In the genomic region with DNA sequence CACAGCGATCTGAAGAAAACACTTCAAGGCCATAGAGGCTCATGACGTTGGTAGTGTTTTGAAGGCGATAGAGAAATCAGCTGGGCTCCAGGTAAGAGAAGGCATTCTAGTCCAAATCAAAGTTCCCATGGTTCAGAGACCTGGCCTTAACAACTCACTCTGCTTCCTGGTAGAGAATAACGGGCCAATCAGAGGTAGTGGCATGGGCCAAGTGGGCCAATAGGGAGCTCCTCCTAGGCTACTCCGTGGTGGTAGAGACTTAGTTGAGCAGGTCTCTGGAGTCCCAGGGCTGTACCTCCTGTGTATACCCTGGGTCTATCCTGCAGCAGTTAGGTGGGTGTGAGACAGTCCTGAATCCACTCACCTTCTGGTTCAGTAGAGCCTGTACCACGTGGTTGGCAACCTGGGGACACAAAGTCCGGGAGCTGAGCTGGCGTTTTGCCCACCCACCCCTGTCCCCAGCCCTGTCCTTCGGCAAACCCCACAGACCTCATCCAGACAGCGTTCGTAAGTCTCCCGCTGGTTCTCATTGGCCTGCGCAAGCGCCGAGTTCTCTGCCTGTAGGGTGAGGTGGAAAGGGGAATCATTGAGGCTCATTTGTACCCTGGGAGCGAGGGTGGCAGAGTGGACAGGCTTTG, we compare ENCODE assay signal across 17 mouse cellular contexts.
"Had no signal": no experiment of that assay in that cellular context is flagged by ENCODE, and none has a peak within 500 bp of the region (broad histone marks: within the 10 kb centered on the region; RNA-seq: fewer than 3 reads in every experiment).

No protein-coding gene starts in this region.

- ATAC-seq: intestine, postnatal 0 days; midbrain, embryonic 13.5 days; midbrain, embryonic 16.5 days had no signal

- H3K4me2 ChIP-seq: limb, embryonic 12.5 days; limb, embryonic 15.5 days; liver, embryonic 13.5 days; lung, embryonic 15.5 days; midbrain, embryonic 13.5 days had no signal

- H3K27me3 ChIP-seq: limb, embryonic 12.5 days; limb, embryonic 15.5 days; liver, embryonic 13.5 days; lung, embryonic 15.5 days; megakaryocyte, embryonic 14.5 days; midbrain, embryonic 13.5 days had no signal

- H3K36me3 ChIP-seq: liver, embryonic 13.5 days had no signal

- H3K9ac ChIP-seq: limb, embryonic 12.5 days; limb, embryonic 15.5 days; liver, embryonic 13.5 days; lung, embryonic 15.5 days; midbrain, embryonic 13.5 days had no signal

- H3K4me3 ChIP-seq: limb, embryonic 12.5 days; limb, embryonic 15.5 days; liver, embryonic 13.5 days; lung, embryonic 15.5 days; megakaryocyte, embryonic 14.5 days; midbrain, embryonic 10.5 days; midbrain, embryonic 13.5 days had no signal

- DNase-seq: kidney, adult 8-10 months; left cerebral cortex, postnatal 4 days; liver, embryonic 13.5 days; lung, adult 18-20 months; lung, postnatal 10 days; lung, postnatal 36 days; thymus, adult 18-20 months; thymus, postnatal 36 days had no signal

- H3K9me3 ChIP-seq: limb, embryonic 12.5 days; limb, embryonic 15.5 days; liver, embryonic 13.5 days; lung, embryonic 15.5 days; megakaryocyte, embryonic 14.5 days; midbrain, embryonic 10.5 days; midbrain, embryonic 13.5 days had no signal

- H3K27ac ChIP-seq: kidney, postnatal 0 days; limb, embryonic 12.5 days; limb, embryonic 15.5 days; liver, embryonic 13.5 days; lung, embryonic 15.5 days; midbrain, embryonic 13.5 days had no signal
